Mouse (Mus musculus) thymus, adult 2 months (tissue): ENCODE measurements around the gene Sgms1. TPM values are rescaled to one million over a fixed set of nuclear protein-coding genes. Genes with fewer than 3 reads are reported as not detected.

ENCODE experiments used
- DNase-seq: peaks from one replicate; pipeline ENCODE4 v3.0.0; 2021
- H3K27ac ChIP-seq: fragments of 200-500 bp; 2 replicates; pipeline ENCODE4 v1.5.1; 2012; ENCODE audit warnings: low read length, control low read depth; ENCODE audit not compliant: control insufficient read depth, insufficient read depth
- H3K27me3 ChIP-seq: fragments of 200-500 bp; 2 replicates; pipeline ENCODE4 v1.6.1; 2012; ENCODE audit warnings: mild to moderate bottlenecking, low read length, moderate library complexity, mixed read lengths; ENCODE audit not compliant: control insufficient read depth, insufficient read depth
- H3K36me3 ChIP-seq: fragments of 200-500 bp; 2 replicates; pipeline ENCODE4 v1.6.1; 2012; ENCODE audit warnings: mild to moderate bottlenecking, low read length, moderate library complexity; ENCODE audit not compliant: control insufficient read depth, insufficient read depth
- H3K4me1 ChIP-seq: fragments of 200-500 bp; replicated peaks from 2 replicates; pipeline ENCODE4 v1.6.1; 2012; ENCODE audit warnings: low read length; ENCODE audit not compliant: control insufficient read depth, insufficient read depth
- H3K4me3 ChIP-seq: fragments of 200-500 bp; 2 replicates; pipeline ENCODE4 v1.5.1; 2012; ENCODE audit warnings: mild to moderate bottlenecking, low read length, control low read depth, moderate library complexity; ENCODE audit not compliant: control insufficient read depth, insufficient read depth
- CTCF ChIP-seq: fragments of 200-500 bp; IDR thresholded peaks from 2 replicates; pipeline ENCODE4 v1.5.1; 2012; ENCODE audit warnings: mild to moderate bottlenecking, control low read depth, low read length, moderate library complexity, borderline replicate concordance; ENCODE audit not compliant: control insufficient read depth, poor library complexity, insufficient read depth; ENCODE audit errors: extremely low read depth
- POLR2A ChIP-seq: fragments of 200-500 bp; IDR thresholded peaks from 2 replicates; pipeline ENCODE4 v1.6.1; 2012; ENCODE audit warnings: mild to moderate bottlenecking, low read length, control low read depth, moderate library complexity; ENCODE audit not compliant: control insufficient read depth, poor library complexity, insufficient read depth; ENCODE audit errors: extremely low read depth
- WGBS: fragments of 180-500 bp; shearing (Covaris S2); methylation state at CpG from one replicate; pipeline ENCODE4 v1.1.7; 2018; 5-methylcytosine and 5-hydroxymethylcytosine counted together
- polyA plus RNA-seq: library from polyadenylated mRNA; depleted of rRNA; stranded (reverse); fragments of >200 nt; gene quantifications from 2 replicates; pipeline ENCODE4 v1.2.3, GENCODE M21; 2012

The Sgms1 gene
- polyA plus RNA-seq, 1 experiment = 7.4 TPM

DNA sequence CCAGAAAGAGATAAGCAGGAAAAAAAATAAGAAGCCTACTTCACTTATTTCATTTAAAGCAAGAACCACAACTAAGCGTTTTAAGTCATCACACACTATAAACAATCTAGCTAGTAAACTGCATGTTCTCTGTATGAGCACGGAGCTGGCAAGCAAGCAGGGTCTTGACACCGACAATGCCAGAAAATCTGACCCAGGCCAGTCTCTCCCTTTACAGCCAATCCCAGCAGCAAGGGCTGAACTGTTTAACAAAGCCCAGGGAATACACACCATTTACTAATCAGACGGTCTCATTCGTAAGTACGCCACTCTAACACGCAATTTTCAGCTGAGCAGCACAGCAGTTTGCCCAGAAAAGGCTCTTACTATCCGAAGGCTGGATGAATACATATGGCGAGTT is 213.1 kb downstream of the Sgms1 start:
- Histone ChIP-seq H3K27me3 (no peaks in the 10 kb centered on the region), H3K27ac (no peak overlapping the region), H3K4me1 (peaks cover 7% of the 10 kb centered on the region), H3K4me3 (no peak overlapping the region), H3K36me3 (no peaks in the 10 kb centered on the region)
- no peak for TF ChIP-seq POLR2A
- no peak for TF ChIP-seq CTCF
- no peak for DNase-seq
- WGBS = 96% methylated on average over 9 of the region's 9 CpGs

DNA sequence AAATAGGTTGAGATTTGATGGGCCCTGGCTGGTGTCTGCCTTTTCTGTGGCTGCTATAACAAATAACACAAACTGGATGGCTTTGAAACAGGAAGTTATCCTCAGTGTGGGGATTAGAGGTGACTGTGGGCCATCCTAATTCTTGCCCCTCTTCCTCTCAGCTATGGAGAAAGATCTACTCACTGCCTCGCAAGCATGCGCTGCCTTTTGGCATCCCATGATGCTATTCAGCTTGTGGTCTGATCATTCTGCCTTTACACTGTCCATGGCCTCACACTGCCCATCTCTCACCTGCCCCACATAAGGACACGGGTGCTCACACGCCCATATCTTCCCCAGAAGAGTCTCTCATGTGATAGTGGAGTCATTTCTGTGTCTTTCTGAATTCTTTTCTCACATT is 213.5 kb downstream of the Sgms1 start:
- WGBS = 96% methylated on average over 4 of the region's 4 CpGs
- no peak for DNase-seq
- no peak overlapping the region for H3K27ac ChIP-seq
- H3K27me3 ChIP-seq = no peaks in the 10 kb centered on the region
- peaks cover 7% of the 10 kb centered on the region for H3K4me1 ChIP-seq
- H3K36me3 ChIP-seq = no peaks in the 10 kb centered on the region
- TF ChIP-seq POLR2A = no peak
- no peak for TF ChIP-seq CTCF
- no peak overlapping the region for H3K4me3 ChIP-seq

DNA sequence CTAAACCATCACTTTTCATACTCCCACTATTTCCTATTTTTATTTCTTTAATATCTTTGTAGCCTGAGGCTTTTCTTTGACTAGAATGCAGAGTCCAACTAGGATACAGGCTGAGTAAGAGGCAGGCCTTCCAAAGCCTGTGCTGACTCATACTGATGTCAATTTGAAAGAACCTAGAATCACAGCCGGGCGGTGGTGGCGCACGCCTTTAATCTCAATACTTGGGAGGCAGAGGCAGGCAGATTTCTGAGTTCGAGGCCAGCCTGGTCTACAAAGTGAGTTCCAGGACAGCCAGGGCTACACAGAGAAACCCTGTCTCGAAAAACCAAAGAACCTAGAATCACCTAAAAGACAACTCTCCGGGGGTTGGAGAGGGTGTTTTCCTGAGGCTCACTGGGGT is 214.5 kb downstream of the Sgms1 start:
- Histone ChIP-seq H3K27me3 (no peaks in the 10 kb centered on the region), H3K4me3 (no peak overlapping the region), H3K27ac (no peak overlapping the region), H3K36me3 (no peaks in the 10 kb centered on the region), H3K4me1 (peaks cover 5% of the 10 kb centered on the region)
- TF ChIP-seq CTCF = no peak
- TF ChIP-seq POLR2A = no peak
- WGBS = 98% methylated on average over 7 of the region's 7 CpGs
- no peak for DNase-seq

DNA sequence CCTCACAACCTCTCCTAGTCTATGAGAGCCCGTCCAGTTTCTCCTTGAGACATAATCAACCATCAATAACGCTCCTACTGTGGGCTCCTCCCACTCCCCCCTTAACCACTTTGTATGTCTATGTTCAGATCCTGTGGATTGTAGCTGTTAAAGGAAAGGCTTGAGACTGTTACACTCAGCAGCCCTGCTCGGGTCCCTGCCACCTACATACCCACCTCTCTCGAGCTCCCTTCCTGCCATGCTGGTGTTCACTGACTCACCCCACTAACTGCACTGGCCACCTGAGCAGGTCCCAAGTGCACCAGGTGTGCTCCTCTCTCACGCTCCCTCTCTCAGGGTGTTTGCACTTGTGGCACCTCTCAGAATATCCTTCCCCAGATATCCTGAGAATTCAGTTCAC is 215.0 kb downstream of the Sgms1 start:
- no peaks in the 10 kb centered on the region for H3K36me3 ChIP-seq
- DNase-seq = no peak
- H3K4me1 ChIP-seq = peaks cover 5% of the 10 kb centered on the region
- H3K27ac ChIP-seq = no peak overlapping the region
- H3K27me3 ChIP-seq = no peaks in the 10 kb centered on the region
- TF ChIP-seq CTCF = no peak
- TF ChIP-seq POLR2A = no peak
- 91% methylated on average over 5 of the region's 5 CpGs for WGBS
- no peak overlapping the region for H3K4me3 ChIP-seq

DNA sequence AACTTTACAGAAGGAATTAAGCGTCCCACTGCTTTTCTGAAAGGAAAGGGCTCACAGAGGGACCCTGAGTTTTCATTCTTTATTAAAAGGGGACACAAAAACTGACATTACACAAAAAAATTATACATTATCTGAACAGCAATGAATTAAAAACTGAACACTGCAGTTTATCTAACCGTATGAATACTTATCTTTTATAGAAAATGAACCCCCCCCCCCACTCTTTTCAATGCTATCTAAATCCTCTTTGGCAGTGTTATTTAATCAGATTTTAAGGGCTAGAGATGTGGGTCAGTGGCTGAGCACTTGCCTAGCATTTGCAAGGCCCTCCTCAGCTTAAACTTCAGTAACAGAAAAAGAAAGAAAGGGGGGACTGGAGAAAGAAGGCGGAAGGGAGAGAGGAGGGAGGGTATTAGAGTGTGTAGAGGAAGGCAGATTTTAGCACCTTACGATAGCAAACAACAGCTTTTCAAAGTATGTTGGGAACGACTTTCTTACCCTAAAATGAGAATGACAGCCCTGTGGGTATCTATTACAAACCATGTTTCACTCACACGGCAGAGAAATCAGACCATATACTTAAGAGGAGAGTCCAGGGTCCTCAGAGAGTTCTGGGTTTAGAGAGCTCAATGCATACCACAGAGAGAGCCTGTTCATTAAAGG is 215.9 kb downstream of the Sgms1 start:
- Histone ChIP-seq H3K27ac (no peak overlapping the region), H3K4me3 (no peak overlapping the region), H3K4me1 (peaks cover 7% of the 10 kb centered on the region), H3K27me3 (no peaks in the 10 kb centered on the region), H3K36me3 (no peaks in the 10 kb centered on the region)
- no peak for DNase-seq
- WGBS = 88% methylated on average over 6 of the region's 6 CpGs
- TF ChIP-seq POLR2A = no peak
- no peak for TF ChIP-seq CTCF

DNA sequence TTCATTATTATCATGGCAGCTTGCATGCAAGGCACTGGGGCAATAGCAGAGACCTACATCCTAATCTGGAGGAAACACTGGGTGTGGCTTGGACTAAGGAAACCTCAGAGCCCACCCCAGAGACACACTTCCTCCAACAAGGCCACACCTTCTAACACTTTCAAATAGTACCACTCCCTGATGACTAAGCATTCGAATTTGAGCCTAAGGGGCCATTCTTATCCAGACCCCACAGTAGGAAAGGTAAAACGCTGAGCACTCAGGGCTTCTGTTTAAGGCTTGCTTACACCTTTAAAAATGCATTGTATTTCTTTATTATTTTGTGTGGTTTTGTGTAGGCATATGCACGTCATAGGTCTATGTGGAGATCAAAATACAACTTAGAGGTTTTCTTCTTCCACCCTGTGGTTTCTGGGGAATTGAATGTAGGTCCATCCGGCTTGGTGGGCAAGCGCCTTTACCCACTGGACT is 217.0 kb downstream of the Sgms1 start:
- TF ChIP-seq POLR2A (no peak), CTCF (no peak)
- no peaks in the 10 kb centered on the region for H3K36me3 ChIP-seq
- no peak overlapping the region for H3K27ac ChIP-seq
- H3K4me1 ChIP-seq = peaks cover 15% of the 10 kb centered on the region
- 14% methylated on average over 5 of the region's 5 CpGs for WGBS
- H3K27me3 ChIP-seq = no peaks in the 10 kb centered on the region
- DNase-seq = peak; percentile 30
- no peak overlapping the region for H3K4me3 ChIP-seq

DNA sequence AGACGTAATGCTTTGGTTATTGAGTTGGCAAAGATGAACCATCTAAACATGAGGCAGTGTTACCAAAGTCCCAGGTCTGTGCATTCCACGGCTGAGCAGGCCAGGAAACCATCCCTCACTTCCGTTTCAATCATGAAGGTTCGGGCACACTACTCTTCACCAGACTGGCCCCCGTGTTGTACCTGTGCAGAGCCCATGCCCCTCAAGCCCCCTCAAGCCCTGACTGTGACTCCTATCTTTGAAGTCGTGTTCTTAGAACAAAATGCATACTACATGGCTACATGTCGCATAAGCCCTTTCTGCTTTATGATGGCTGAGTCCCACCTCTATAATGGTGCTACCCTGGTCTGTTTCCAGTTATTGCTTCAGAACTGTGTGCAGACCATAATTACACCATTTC is 217.5 kb downstream of the Sgms1 start:
- WGBS = 92% methylated on average over 7 of the region's 7 CpGs
- no peak overlapping the region for H3K27ac ChIP-seq
- peaks cover 20% of the 10 kb centered on the region for H3K4me1 ChIP-seq
- H3K4me3 ChIP-seq = no peak overlapping the region
- DNase-seq = no peak
- TF ChIP-seq POLR2A = no peak
- TF ChIP-seq CTCF = no peak
- no peaks in the 10 kb centered on the region for H3K27me3 ChIP-seq
- H3K36me3 ChIP-seq = no peaks in the 10 kb centered on the region
